Mouse (Mus musculus) spleen, embryonic (tissue): ENCODE measurements around the gene Olfr539.
"Not testable (repeated sequence)": the region's sequence is repeated elsewhere in the genome, so short reads cannot be mapped to it uniquely, and the experiment has no call there.

ENCODE experiments used
- CTCF ChIA-PET: fragments of 350-600 bp; sonication (Branson Sonifier 250); formaldehyde crosslinking; loops from one replicate; lab custom pipeline; 2022; lab: Charles Lee

Gene Olfr539

GRCm38 (mm10) chr7:140659630-140660029 is at the start of gene Olfr539:
Gene Olfr539, plus strand, starts transcription at chr7:140659930.
- CTCF ChIA-PET, result no interaction called here

DNA sequence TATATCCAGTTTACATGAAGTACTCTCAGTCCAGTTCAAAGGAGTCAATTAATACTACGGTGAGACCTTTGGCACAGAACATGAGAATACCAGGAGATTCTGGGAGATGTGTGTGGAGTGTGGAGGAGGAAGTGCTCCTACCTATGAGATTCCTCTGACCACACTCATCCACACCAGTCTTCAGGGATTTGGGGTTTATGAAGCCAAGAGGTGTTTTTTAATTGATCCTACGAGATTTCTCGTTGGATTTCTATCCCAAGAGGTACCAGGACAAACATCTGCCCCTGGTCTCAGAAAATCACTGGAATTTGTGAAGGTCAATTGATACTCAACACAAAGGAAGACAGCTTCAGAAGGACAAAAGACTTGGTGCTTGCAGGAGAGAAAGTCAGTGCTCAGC is 31.1 kb upstream of the Olfr539 start, which contains the start of gene Olfr61:
Gene Olfr61, plus strand, starts transcription at position 301 of the 400 bp plus-strand sequence.
- CTCF ChIA-PET, result not testable (repeated sequence)

DNA sequence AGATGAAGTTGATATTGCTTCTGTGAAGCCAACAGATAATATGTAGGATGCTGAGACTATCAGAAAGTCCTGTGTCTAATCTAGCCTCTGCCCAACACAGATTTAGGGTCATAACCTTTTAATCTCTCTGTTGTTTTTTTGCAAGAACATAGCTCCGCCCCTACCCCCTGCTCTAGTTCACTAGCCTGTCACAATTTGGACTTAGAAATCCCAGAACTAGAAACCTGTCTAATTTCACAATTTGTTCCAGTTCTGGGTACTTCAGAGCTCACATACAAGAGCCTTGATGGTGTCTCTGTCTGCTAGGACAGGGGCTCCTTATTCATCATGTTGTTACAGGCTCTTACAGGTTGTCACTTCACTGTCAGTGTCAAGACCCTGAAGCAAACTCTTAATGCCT is 29.2 kb upstream of the Olfr539 start:
- CTCF ChIA-PET, result no interaction called here

- CTCF ChIA-PET, result no interaction called here
These were observed 13.6 kb upstream of the Olfr539 start, which contains the start of gene Olfr53 for GRCm38 (mm10) chr7:140646152-140646551. Gene Olfr53, plus strand, starts transcription at chr7:140646452.

DNA sequence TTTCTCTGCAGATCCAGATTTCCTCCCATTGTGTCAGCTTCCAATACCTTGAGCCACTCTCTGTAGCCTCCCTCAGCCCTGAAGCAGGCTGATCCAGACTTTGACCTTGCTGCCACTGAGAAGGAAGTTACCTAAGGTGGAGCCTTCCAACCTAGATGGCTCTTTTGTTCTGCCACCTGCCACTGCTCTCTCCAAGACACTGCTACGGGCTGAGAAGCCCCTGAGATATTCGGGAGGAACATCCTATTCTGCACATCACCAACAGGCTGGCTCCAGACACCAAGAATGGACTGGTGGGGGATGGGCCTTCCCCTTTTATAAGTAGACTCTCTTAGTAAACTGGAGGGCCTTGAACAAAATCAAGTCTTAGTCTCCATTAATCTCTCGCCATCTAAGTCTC is 11.0 kb downstream of the Olfr539 start:
- CTCF ChIA-PET, result not testable (repeated sequence)

DNA sequence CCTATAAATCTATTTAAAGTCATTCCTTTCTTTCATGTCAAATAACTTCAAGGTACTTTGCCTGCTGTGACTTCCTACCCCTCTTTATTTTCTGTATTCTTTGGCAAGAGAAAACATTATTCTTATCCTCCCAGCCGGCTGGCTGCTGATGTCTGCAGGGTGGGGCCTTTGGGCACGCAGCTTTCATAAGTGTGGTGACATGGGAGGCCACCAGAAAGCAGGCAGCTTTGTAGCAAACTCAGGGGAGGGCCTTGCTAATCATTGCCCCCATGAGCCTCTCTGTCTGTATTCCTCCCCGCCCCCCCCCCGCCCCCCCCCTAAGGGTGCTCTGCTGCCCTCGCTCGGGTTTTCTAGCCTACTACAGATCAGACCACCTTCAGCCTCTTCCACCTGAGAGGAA is 16.1 kb downstream of the Olfr539 start:
- CTCF ChIA-PET, result no interaction called here

GRCm38 (mm10) chr7:140679591-140679990 is 19.9 kb downstream of the Olfr539 start:
- CTCF ChIA-PET, result not testable (repeated sequence)

DNA sequence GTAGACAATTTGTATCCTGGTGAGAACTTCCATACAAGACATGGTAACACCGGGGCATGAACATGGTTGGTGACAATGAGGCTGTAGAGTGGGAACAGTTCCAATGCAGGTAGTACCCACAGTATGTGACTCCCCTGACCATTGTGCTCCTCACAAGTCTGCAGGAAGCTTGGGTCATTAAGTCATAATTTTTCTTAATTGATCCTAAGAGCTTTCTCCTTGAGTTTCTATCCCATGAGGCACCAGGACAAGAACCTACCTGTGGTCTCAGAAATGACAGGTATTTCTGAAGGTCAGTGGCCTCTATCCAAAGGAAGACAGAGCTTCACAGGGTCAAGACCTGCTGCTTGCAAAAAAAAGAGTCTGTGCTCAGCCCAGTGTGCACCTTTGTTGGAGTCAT is 21.9 kb downstream of the Olfr539 start, which contains the start of gene Olfr45:
Gene Olfr45, plus strand, starts transcription at position 301 of the 400 bp plus-strand sequence.
- CTCF ChIA-PET, result no interaction called here

DNA sequence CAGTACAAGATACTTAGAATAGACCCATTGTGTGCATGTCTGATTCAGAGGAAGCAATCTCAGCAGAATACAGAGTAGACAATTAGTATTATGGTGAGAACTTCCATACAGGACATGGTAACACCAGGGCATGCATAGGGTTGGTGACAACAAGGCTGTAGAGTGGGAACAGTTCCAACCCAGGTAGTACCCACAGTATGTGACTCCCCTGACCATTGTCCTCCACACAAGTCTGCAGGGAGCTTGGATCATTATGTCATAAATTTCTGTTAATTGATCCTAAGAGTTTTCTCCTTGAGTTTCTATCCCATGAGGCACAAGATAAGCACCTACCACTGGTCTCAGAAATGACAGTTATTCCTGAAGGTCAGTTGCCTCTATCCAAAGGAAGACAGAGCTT is 37.2 kb downstream of the Olfr539 start, which contains the start of gene Olfr541:
Gene Olfr541, plus strand, starts transcription at position 301 of the 400 bp plus-strand sequence.
- CTCF ChIA-PET, result no interaction called here

GRCm38 (mm10) chr7:140706348-140706747 is 46.6 kb downstream of the Olfr539 start:
- CTCF ChIA-PET, result no interaction called here

GRCm38 (mm10) chr7:140707536-140708284 is 48.0 kb downstream of the Olfr539 start:
- CTCF ChIA-PET, result no interaction called here

DNA sequence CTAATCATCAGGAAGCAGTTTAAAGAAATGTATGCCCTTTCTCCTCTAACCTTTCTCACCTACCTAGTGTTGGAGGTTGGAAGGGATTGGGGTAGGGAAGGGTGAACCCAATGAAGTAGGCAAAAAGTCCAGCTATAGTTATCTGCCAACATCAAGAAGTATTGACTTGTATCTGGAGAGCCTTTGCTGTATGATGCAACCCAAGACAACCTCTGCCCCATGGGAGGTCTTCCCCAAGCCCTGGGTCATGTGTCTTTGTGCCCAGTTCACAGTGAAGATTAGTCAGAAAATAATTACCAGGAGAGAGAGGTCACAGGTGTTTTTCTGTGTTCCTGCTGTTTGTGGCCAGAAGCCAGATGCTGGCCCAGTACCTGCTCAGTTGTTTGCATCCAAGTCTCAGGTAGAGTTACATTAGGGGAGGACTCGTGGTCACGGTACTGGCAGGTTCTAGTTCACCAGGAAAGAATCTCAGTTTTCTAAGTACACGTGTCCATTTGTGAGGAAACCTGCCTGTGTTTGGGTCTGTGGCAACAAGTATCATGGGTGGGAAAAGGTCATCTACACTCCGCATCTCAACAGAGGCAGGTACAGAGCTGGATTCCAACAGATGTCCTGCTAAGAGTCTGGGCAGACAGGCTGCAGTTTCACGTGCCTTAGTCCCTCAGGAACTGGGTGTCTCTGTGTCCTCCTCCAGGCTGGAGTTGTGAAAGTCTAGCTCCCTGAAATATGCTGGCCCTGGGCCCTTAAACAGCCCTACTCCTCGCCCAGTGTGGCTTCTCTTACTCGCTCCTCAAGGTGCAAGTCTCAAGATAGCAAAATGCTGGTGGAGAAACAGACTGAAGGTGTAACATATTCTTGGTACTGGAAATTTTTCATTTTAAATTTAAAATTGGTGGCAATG is 57.7 kb downstream of the Olfr539 start:
- CTCF ChIA-PET, result no interaction called here

- CTCF ChIA-PET, result no interaction called here
These were observed 61.4 kb downstream of the Olfr539 start for GRCm38 (mm10) chr7:140721095-140721494.

DNA sequence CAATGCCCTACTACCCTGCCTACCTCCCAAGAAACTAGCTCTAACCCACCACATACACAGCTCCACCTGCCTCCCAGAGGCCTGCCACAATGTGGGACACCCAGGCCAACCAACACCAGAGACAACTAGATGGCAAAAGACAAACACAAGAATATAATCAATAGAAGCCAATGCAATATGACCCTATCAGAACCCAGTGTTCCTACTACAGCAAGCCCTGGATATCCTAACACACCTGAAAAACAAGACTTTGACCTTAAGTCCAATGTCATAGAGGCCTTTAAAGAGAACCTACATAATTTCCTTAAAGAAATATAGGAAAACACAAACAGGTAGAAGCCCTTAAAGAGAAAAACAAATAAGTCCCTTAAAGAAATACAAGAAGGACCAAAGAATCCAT is 65.8 kb downstream of the Olfr539 start:
- CTCF ChIA-PET, result no interaction called here
